Mouse (Mus musculus) hindbrain, embryonic 11.5 days (tissue): ENCODE data around the gene Tfpi2. TPM values are rescaled to one million over a fixed set of nuclear protein-coding genes. Genes with fewer than 3 reads are reported as not detected.

Experiments
- ATAC-seq: fragments of 200-750 bp; cut with Nextera tagmentation; 2 replicates; pipeline ENCODE4 v1.8.0; 2017; ENCODE audit warnings: mild to moderate bottlenecking, moderate TSS enrichment, moderate library complexity; ENCODE audit not compliant: low FRiP score
- DNase-seq: peaks from one replicate; pipeline ENCODE4 v3.0.0-alpha.2; 2015; ENCODE audit warnings: low spot score
- H3K27ac ChIP-seq: fragments of 300-500 bp; sonication (generic); 2 replicates; pipeline ENCODE4 v1.5.1; 2014; ENCODE audit warnings: mild to moderate bottlenecking, low read depth, low read length
- H3K27me3 ChIP-seq: fragments of 300-500 bp; sonication (generic); 2 replicates; pipeline ENCODE4 v1.6.1; 2014; ENCODE audit warnings: mild to moderate bottlenecking, low read length, moderate library complexity, mixed read lengths; ENCODE audit not compliant: control insufficient read depth, insufficient read depth
- H3K36me3 ChIP-seq: fragments of 300-500 bp; sonication (generic); 2 replicates; pipeline ENCODE4 v1.6.1; 2014; ENCODE audit warnings: mild to moderate bottlenecking, low read length, moderate library complexity, mixed read lengths; ENCODE audit not compliant: control insufficient read depth, insufficient read depth
- H3K4me1 ChIP-seq: fragments of 300-500 bp; sonication (generic); replicated peaks from 2 replicates; pipeline ENCODE4 v1.6.1; 2014; ENCODE audit warnings: low read length, mixed read lengths; ENCODE audit not compliant: control insufficient read depth, insufficient read depth
- H3K4me2 ChIP-seq: fragments of 300-500 bp; sonication (generic); replicated peaks from 2 replicates; pipeline ENCODE4 v1.6.1; 2014; ENCODE audit warnings: mild to moderate bottlenecking, low read depth, low read length
- H3K4me3 ChIP-seq: fragments of 300-500 bp; sonication (generic); 2 replicates; pipeline ENCODE4 v1.5.1; 2014; ENCODE audit warnings: low read depth, low read length
- H3K9ac ChIP-seq: fragments of 300-500 bp; sonication (generic); 2 replicates; pipeline ENCODE4 v1.6.1; 2014; ENCODE audit warnings: low read depth, low read length
- H3K9me3 ChIP-seq: fragments of 300-500 bp; sonication (generic); 2 replicates; pipeline ENCODE4 v1.6.1; 2016; ENCODE audit warnings: low read length; ENCODE audit not compliant: control insufficient read depth
- WGBS: fragments of 180-500 bp; shearing (Covaris S2); extraction: QIAGEN DNeasy Blood & Tissue Kit; methylation state at CpG from one replicate; pipeline ENCODE4 v1.1.7; 2014; 5-methylcytosine and 5-hydroxymethylcytosine counted together
- polyA plus RNA-seq: library from polyadenylated mRNA; unstranded; fragments of >200 nt; fragmentation: Nextera tagmentation; extraction: Ambion mirVana; gene quantifications from 2 replicates; pipeline ENCODE4 v1.2.1, GENCODE M21; 2014

The Tfpi2 gene
- 0.97 and 1.1 TPM in 2 replicates for polyA plus RNA-seq

DNA sequence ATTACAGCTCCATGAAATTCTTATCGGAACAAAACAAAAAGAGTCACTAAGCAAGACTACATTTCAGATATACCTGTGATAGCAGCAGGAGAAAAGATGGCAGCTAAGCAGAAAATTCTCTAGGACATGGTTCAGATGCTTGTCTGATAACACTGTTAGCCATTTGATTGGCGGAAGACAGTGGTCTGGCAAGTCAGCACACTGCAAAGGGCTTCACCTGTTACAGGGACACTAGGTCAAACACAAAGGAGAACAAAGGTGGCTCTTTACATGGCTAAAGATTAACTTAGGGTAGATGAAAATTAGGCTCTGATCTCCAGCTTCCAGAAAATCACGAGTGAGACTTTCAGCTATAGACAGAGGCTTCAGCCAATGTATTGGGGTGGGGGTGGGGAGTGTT is at the start of gene Tfpi2:
Gene Tfpi2 (minus strand): TSS at position 170 of the 400 bp plus-strand sequence.
- Histone ChIP-seq H3K4me2 (no peak within 1 kb of the TSS), H3K4me3 (no peak within 1 kb of the TSS), H3K9ac (no peak within 1 kb of the TSS), H3K27ac (no peak within 1 kb of the TSS), H3K4me1 (no peaks in the 10 kb centered on the region; the same call in 1 of the 2 replicates), H3K36me3 (no peaks in the 10 kb centered on the region), H3K27me3 (no peaks in the 10 kb centered on the region), H3K9me3 (no peaks in the 10 kb centered on the region)
- ATAC-seq, result no peak
- DNase-seq, result no peak
- 90% methylated on average over 3 of the region's 3 CpGs for WGBS

DNA sequence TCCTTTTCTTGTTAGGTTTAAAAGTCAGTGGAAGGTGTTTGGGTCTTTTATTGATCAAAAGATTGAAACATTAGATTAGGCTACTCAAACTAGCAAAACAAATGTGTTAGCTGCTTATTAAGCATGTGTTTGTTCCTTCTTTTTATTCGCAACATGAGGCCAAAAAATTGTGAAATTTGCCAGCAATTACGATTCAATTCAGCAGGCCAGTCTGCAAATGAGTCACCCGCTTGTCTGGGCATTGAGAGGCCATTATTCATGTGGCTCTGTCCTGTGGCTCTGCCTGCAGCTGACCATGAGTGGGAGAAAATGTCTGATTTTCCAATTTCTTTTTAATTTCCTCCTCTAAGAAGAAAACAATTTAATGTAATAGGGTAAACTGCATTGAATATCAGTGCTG is 42.2 kb upstream of the Tfpi2 start:
- H3K27me3 ChIP-seq, result no peaks in the 10 kb centered on the region
- ATAC-seq (no peak), DNase-seq (no peak)
- no peak overlapping the region for H3K27ac ChIP-seq
- H3K9me3 ChIP-seq, result no peaks in the 10 kb centered on the region
- no peak overlapping the region for H3K4me2 ChIP-seq
- no peaks in the 10 kb centered on the region for H3K4me1 ChIP-seq
- H3K9ac ChIP-seq, result no peak overlapping the region
- H3K4me3 ChIP-seq, result no peak overlapping the region
- no peaks in the 10 kb centered on the region for H3K36me3 ChIP-seq
- 81% methylated on average over 3 of the region's 3 CpGs for WGBS

DNA sequence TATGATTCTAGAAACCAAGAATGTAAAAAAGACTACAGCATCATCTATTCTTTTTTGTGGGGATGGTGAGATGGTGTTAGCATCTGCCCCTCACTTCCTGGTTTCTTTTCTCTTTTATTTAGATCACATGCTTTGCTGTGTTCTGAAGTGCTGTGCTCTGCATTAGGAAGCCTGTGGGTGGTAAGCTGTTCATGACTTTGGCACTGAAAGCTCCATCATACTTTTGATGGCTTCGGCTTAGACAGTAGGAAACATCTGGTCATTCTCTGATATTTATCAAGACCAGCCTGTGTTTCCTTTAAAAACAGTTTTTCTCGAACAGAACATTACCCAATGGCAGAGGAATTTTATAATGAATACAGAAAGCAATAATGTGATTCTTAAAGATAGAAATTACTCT is 37.6 kb upstream of the Tfpi2 start:
- Histone ChIP-seq H3K4me3 (no peak overlapping the region), H3K4me2 (no peak overlapping the region), H3K36me3 (no peaks in the 10 kb centered on the region), H3K9ac (no peak overlapping the region), H3K4me1 (no peaks in the 10 kb centered on the region), H3K27ac (no peak overlapping the region), H3K27me3 (no peaks in the 10 kb centered on the region), H3K9me3 (no peaks in the 10 kb centered on the region)
- DNase-seq (no peak), ATAC-seq (no peak)
- WGBS, result 80% methylated on average over 2 of the region's 2 CpGs

DNA sequence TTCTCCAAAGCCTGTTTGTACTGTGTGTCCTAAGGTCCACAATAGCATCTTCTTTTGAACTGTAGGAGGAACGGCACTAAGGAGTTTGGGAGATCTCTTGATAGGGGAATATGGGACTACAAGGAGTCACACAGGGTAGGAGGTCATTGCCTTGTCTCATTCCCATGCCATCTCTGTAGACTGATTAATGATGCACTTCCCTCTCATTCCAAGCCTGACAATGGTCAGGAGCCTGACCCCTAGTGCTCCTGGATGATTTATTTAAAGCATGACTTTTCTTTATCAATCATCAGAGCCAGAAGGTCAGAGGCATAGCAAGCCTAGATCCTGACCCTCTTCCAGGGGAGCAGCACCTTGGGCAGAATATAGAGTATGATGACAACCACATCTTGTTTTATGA is 33.9 kb upstream of the Tfpi2 start:
- DNase-seq (no peak), ATAC-seq (peak; percentile 57; the same call in 1 of the 2 replicates)
- WGBS, result 27% methylated on average over 1 of the region's 1 CpGs
- no peak overlapping the region for H3K27ac ChIP-seq
- H3K4me2 ChIP-seq, result no peak overlapping the region
- H3K36me3 ChIP-seq, result no peaks in the 10 kb centered on the region
- no peak overlapping the region for H3K4me3 ChIP-seq
- H3K4me1 ChIP-seq, result no peaks in the 10 kb centered on the region
- H3K27me3 ChIP-seq, result no peaks in the 10 kb centered on the region
- H3K9me3 ChIP-seq, result no peaks in the 10 kb centered on the region
- H3K9ac ChIP-seq, result no peak overlapping the region

DNA sequence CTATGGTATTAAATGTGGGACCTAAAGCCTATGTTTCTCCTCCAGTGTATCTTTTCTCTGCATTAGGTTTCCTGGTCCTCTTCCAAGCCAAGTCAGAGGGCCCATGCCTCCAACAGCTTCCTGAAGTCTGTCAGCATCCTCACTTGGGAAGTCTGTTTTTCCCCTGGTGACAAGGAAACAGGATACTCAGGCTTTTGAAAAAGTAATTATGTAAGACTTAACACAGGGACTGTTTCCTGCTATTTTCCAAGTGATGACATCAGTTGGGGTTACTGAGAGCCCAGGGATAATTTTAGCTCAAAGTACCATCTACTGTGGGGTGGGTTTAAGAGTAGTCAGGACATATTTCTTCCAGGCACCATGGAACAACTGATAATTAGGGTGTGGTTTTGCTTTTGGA is 20.8 kb upstream of the Tfpi2 start:
- Histone ChIP-seq H3K4me2 (no peak overlapping the region), H3K27ac (no peak overlapping the region), H3K4me1 (no peaks in the 10 kb centered on the region), H3K4me3 (no peak overlapping the region), H3K36me3 (no peaks in the 10 kb centered on the region), H3K9me3 (no peaks in the 10 kb centered on the region), H3K9ac (no peak overlapping the region), H3K27me3 (no peaks in the 10 kb centered on the region)
- ATAC-seq (no peak), DNase-seq (no peak)

DNA sequence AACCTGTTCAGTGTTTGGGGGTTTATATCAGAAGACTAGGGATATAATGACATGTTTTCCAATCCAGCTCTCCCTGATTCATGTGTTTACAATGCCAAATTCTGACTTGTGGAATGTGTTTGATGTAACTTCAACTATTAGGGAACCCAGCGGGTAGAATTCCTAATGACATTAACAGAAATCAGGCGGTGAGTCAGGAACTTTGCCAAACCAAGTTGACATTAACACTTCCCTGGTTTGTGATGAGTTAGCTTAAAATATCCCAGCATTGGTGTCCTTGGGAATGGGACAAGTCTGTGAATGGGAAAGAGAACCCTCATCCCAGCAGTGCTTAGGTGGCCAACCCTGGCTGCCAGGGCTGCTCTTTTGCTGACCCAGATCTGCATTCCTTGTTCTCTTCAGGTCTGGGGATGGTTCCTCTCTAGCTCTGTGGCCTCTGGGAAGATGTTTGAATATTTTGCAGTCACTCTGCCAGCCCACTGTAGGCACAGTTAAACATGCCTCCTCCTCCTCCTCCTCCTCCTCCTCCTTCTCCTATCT is 19.9 kb upstream of the Tfpi2 start:
- Histone ChIP-seq H3K27me3 (no peaks in the 10 kb centered on the region), H3K4me2 (no peak overlapping the region), H3K4me3 (no peak overlapping the region), H3K36me3 (no peaks in the 10 kb centered on the region), H3K4me1 (no peaks in the 10 kb centered on the region), H3K9ac (no peak overlapping the region), H3K9me3 (no peaks in the 10 kb centered on the region), H3K27ac (no peak overlapping the region)
- 77% methylated on average over 2 of the region's 2 CpGs for WGBS
- DNase-seq (no peak), ATAC-seq (no peak)

DNA sequence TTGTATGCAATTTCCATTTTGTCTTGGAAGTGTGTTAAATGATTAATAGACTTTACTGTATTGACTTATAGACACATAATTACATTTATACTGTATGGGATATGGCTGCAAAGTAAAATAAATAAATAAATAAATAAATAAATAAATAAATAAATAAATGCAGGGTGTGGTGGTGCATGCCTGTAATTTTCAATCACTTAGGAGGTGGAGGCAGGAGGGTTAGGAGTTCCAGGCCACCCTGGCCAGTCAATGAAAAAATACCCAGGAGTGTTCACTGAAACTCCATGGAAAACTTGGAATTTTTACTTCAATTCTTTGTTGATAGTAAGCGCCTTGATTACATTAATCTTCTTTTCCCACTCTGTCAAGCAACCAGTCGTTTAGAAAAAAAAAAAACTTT is 16.1 kb upstream of the Tfpi2 start:
- DNase-seq, result no peak
- no peak overlapping the region for H3K27ac ChIP-seq
- H3K9ac ChIP-seq, result no peak overlapping the region
- H3K27me3 ChIP-seq, result no peaks in the 10 kb centered on the region
- no peaks in the 10 kb centered on the region for H3K9me3 ChIP-seq
- H3K4me1 ChIP-seq, result no peaks in the 10 kb centered on the region
- no peak for ATAC-seq
- no peak overlapping the region for H3K4me3 ChIP-seq
- H3K4me2 ChIP-seq, result no peak overlapping the region
- WGBS, result 82% methylated on average over 2 of the region's 2 CpGs
- no peaks in the 10 kb centered on the region for H3K36me3 ChIP-seq

DNA sequence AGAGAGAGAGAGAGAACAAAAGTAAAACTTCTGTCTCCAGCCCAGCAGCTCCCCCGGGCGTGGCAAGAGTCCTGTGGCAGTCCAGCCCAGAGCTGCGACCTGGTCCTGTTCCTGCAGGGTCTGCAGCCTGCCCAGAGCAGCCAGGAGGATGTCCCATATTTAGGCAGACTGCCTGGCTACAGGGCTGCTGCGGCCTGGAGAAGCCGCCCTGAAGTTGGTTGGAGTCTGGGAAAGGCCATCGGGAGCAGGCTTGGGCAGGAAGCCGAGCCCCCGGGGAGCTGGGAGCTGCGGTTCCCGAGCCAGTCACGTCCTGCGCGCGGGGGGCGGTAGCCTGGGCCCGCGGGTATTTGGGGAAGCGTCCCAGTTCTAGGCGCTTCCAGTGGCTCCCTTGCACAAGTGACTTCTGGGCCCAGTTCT is 15.2 kb upstream of the Tfpi2 start, which contains the start of gene Gng11:
Gene Gng11 (plus strand): TSS at position 15 of the 417 bp plus-strand sequence.
- no peaks in the 10 kb centered on the region for H3K9me3 ChIP-seq
- peak within 1 kb of the TSS; percentile 64; the same call in 1 of the 2 replicates for H3K9ac ChIP-seq
- no peak within 1 kb of the TSS for H3K27ac ChIP-seq
- peak; percentile 77 for ATAC-seq
- H3K27me3 ChIP-seq, result no peaks in the 10 kb centered on the region
- 1% methylated on average over 19 of the region's 19 CpGs for WGBS
- peak; percentile 59 for DNase-seq
- H3K4me3 ChIP-seq, result peak within 1 kb of the TSS; percentile 33
- H3K4me1 ChIP-seq, result no peaks in the 10 kb centered on the region
- no peaks in the 10 kb centered on the region for H3K36me3 ChIP-seq
- H3K4me2 ChIP-seq, result peak within 1 kb of the TSS; percentile 61

DNA sequence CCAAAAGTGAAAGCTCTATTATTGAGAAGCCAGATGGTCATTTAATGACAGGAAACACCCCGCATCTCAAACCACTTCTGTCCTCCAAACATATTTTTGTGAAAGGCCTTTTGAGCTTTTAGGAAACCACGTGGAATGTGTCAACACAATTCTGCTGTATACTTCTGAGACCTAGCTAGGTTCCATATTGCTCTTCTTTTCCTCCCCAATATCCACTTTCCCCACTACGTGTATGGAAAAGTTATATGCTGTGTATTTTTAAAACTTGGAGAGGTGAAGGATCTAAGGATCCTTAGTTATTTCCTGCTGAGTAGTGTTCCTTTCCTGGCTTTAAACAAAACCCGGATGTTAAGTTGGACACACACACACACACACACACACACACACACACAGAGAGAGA is 14.7 kb upstream of the Tfpi2 start:
- Histone ChIP-seq H3K27me3 (no peaks in the 10 kb centered on the region), H3K4me1 (no peaks in the 10 kb centered on the region), H3K4me2 (no peak overlapping the region), H3K4me3 (no peak overlapping the region), H3K27ac (no peak overlapping the region), H3K9ac (no peak overlapping the region), H3K36me3 (no peaks in the 10 kb centered on the region), H3K9me3 (no peaks in the 10 kb centered on the region)
- ATAC-seq (no peak), DNase-seq (peak; percentile 24)
- 52% methylated on average over 4 of the region's 4 CpGs for WGBS
